Mouse (Mus musculus): Measurements from ENCODE around the gene Spred1. TPM values are rescaled to one million over a fixed set of nuclear protein-coding genes. Genes with fewer than 3 reads are reported as not detected.

The Spred1 gene
- polyA plus RNA-seq (2012; ENCODE audit: low replicate concordance) = 1.0 and 1.1 TPM in 2 replicates

DNA sequence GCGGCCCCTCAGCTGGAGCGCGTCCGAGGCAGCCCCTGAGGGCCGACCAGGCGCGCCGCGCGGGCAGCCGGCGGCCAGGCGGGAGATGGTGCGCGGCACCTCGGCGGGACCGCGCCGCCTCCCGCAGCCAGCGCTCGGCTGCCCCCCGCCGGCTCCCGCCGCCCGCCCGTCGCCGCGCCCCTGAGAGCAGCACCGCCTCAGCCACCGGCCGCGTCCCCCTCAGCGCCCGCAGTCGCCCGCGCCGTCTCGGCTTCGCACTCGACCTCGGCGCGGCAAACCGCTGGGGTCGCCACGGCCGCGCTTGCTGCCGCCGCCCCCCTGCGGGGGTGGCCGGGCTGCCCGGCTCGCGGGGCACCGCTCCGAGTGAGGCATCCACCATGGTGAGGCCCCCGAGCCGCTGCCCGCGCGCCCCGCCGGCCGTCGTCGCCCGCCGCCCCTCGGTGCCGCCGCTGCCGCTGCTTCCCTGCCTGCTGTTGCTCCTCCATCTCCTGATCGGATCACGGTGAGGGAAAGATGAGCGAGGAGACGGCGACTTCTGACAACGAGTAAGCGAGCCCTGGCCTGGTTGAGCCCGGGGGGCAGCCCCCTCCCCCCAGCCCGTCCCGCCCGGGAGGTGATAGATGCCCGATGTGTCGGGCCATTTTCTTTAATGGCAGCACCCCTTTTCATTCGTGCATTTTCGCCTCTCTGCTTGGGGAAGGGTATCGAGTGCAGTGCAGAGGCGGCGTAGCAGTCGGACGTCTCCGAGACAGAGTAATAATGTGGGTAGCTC lies at the start of gene Spred1:
Gene Spred1, plus strand, starts transcription at position 163 of the 772 bp plus-strand sequence.

Other genes starting within 250 kb of the Spred1 start
- not detected in 2 replicates for gene Tmco5, start 242.7 kb upstream of the Spred1 start, polyA plus RNA-seq (2012; ENCODE audit: low replicate concordance)
- 4.2 and 7.1 TPM in 2 replicates for gene Fam98b, start 128.4 kb downstream of the Spred1 start, polyA plus RNA-seq (2012; ENCODE audit: low replicate concordance)
- gene Rasgrp1, start 221.6 kb downstream of the Spred1 start, polyA plus RNA-seq (2012; ENCODE audit: low replicate concordance) = 30.6 and 73.6 TPM in 2 replicates

All from hematopoietic multipotent progenitor cell, adult 10-12 weeks (in vitro differentiated cells).